Mouse (Mus musculus) kidney, postnatal 0 days (tissue): Measurements from ENCODE around the gene Pptc7. TPM values are rescaled to one million over a fixed set of nuclear protein-coding genes. Genes with fewer than 3 reads are reported as not detected.

Source experiments
- ATAC-seq: fragments of 200-750 bp; cut with Nextera tagmentation; replicated peaks from 2 replicates; pipeline ENCODE4 v1.8.0; 2017; ENCODE audit warnings: low read depth, moderate number of reproducible peaks, moderate TSS enrichment, moderate library complexity; ENCODE audit not compliant: low FRiP score
- DNase-seq: peaks from one replicate; pipeline ENCODE4 v3.0.0-alpha.2; 2016; ENCODE audit warnings: low spot score
- H3K27ac ChIP-seq: fragments of 300-500 bp; sonication (generic); 2 replicates; pipeline ENCODE4 v1.5.1; 2014; ENCODE audit warnings: mild to moderate bottlenecking
- H3K27me3 ChIP-seq: fragments of 300-500 bp; sonication (generic); 2 replicates; pipeline ENCODE4 v1.6.1; 2014; ENCODE audit warnings: low read length, mixed read lengths; ENCODE audit not compliant: insufficient read depth
- H3K36me3 ChIP-seq: fragments of 300-500 bp; sonication (generic); 2 replicates; pipeline ENCODE4 v1.6.1; 2014; ENCODE audit warnings: low read length, mixed read lengths; ENCODE audit not compliant: insufficient read depth
- H3K4me1 ChIP-seq: fragments of 300-500 bp; sonication (generic); replicated peaks from 2 replicates; pipeline ENCODE4 v1.6.1; 2014; ENCODE audit warnings: antibody characterized with exemption, low read length, mixed read lengths; ENCODE audit not compliant: insufficient read depth
- H3K4me2 ChIP-seq: fragments of 300-500 bp; sonication (generic); 2 replicates; pipeline ENCODE4 v1.6.1; 2014; ENCODE audit warnings: mild to moderate bottlenecking, low read length, moderate library complexity, mixed read lengths
- H3K4me3 ChIP-seq: fragments of 300-500 bp; sonication (generic); replicated peaks from 2 replicates; pipeline ENCODE4 v1.5.1; 2014; ENCODE audit warnings: low read depth, low read length
- H3K9ac ChIP-seq: fragments of 300-500 bp; sonication (generic); 2 replicates; pipeline ENCODE4 v1.6.1; 2014; ENCODE audit warnings: low read depth, low read length
- H3K9me3 ChIP-seq: fragments of 300-500 bp; sonication (generic); replicated peaks from 2 replicates; pipeline ENCODE4 v1.6.1; 2016; ENCODE audit warnings: low read length, inconsistent platforms, mixed read lengths
- CTCF ChIP-seq: IDR thresholded peaks from 2 replicates; pipeline ENCODE4 v1.5.1; 2016; ENCODE audit warnings: antibody characterized with exemption, low read depth, mild to moderate bottlenecking, moderate library complexity
- WGBS: fragments of 180-500 bp; shearing (Covaris S2); extraction: QIAGEN DNeasy Blood & Tissue Kit; methylation state at CpG from one replicate; pipeline ENCODE4 v1.1.7; 2014; 5-methylcytosine and 5-hydroxymethylcytosine counted together
- polyA plus RNA-seq: library from polyadenylated mRNA; unstranded; fragments of >200 nt; fragmentation: Nextera tagmentation; extraction: Ambion mirVana; gene quantifications from 2 replicates; pipeline ENCODE4 v1.2.1, GENCODE M21; 2015

Pptc7 gene
- polyA plus RNA-seq, 1 experiment from 2014 or later, result 12.1 TPM

- H3K9ac ChIP-seq, result no peak overlapping the region
- H3K4me3 ChIP-seq, result no peak overlapping the region
- 55% methylated on average over 6 of the region's 6 CpGs for WGBS
- H3K9me3 ChIP-seq, result no peaks in the 10 kb centered on the region
- H3K36me3 ChIP-seq, result no peaks in the 10 kb centered on the region
- no peak overlapping the region for H3K4me2 ChIP-seq
- peaks cover 11% of the 10 kb centered on the region; the same call in 1 of the 2 replicates for H3K4me1 ChIP-seq
- no peaks in the 10 kb centered on the region for H3K27me3 ChIP-seq
- DNase-seq, result peak; percentile 33
- no peak for ATAC-seq
- no peak overlapping the region for H3K27ac ChIP-seq
- no peak for TF ChIP-seq CTCF
These were observed 20.4 kb downstream of the Pptc7 start for GRCm38 (mm10) chr5:122304541-122304940.

DNA sequence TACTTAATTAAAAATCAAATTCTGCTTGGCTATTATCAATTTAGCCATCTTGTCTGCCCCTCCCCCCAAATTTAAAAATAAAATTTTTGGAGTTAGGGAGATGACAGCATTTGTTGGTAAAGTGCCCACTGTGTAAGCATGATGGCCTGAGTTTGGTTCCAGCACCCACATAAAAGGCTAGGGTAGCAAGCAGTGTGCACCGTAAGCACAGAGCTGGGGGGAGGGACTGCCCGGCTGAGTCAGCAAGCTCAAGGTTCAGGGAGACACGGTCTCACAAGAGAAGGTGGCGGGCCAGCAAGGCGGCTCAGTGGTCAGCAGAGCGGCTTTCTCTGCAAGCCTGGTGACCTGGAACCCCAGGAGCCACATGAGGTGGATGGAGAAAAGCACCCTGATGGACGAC, 21.3 kb downstream of the Pptc7 start:
- ATAC-seq, result no peak
- H3K27me3 ChIP-seq, result no peaks in the 10 kb centered on the region
- no peaks in the 10 kb centered on the region for H3K36me3 ChIP-seq
- no peak for DNase-seq
- peaks cover 11% of the 10 kb centered on the region; the same call in 1 of the 2 replicates for H3K4me1 ChIP-seq
- WGBS, result 87% methylated on average over 7 of the region's 7 CpGs
- no peak overlapping the region for H3K27ac ChIP-seq
- H3K9ac ChIP-seq, result no peak overlapping the region
- TF ChIP-seq CTCF, result no peak
- H3K9me3 ChIP-seq, result no peaks in the 10 kb centered on the region
- H3K4me2 ChIP-seq, result no peak overlapping the region
- no peak overlapping the region for H3K4me3 ChIP-seq

GRCm38 (mm10) chr5:122306536-122306935, 22.4 kb downstream of the Pptc7 start:
- Histone ChIP-seq H3K27me3 (no peaks in the 10 kb centered on the region), H3K4me2 (no peak overlapping the region), H3K36me3 (peaks cover 5% of the 10 kb centered on the region), H3K4me3 (no peak overlapping the region), H3K27ac (no peak overlapping the region), H3K9ac (no peak overlapping the region), H3K9me3 (no peaks in the 10 kb centered on the region), H3K4me1 (peaks cover 11% of the 10 kb centered on the region; the same call in 1 of the 2 replicates)
- ATAC-seq (no peak), DNase-seq (no peak)
- no peak for TF ChIP-seq CTCF
- WGBS, result 90% methylated on average over 3 of the region's 3 CpGs

GRCm38 (mm10) chr5:122310699-122311098, 26.5 kb downstream of the Pptc7 start:
- Histone ChIP-seq H3K4me3 (no peak overlapping the region), H3K27ac (no peak overlapping the region), H3K36me3 (peaks cover 14% of the 10 kb centered on the region), H3K9me3 (no peaks in the 10 kb centered on the region), H3K4me2 (no peak overlapping the region), H3K4me1 (peaks cover 10% of the 10 kb centered on the region; the same call in 1 of the 2 replicates), H3K27me3 (no peaks in the 10 kb centered on the region), H3K9ac (no peak overlapping the region)
- no peak for ATAC-seq
- DNase-seq, result no peak
- no peak for TF ChIP-seq CTCF
- WGBS, result 77% methylated on average over 8 of the region's 8 CpGs

DNA sequence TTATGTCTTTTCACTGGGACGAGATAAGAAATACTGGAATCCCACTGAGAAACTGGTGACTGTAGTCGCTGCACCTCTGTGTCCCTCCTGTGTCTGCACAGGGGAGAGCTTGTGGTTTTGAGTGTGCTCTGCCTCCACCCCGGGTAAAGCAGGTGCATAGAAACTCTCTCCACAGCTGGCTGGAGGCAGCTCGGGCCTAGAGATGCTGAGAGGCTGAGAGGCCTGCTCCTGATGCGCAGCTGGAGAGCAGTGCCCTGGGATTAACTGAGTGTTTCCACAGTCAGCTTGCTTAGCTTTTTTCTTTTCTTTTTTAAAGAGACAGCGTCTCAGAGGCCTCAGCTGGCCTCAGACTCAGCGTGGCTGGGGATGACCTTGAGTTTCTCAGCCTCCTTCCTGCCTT, 27.5 kb downstream of the Pptc7 start:
- ATAC-seq (no peak), DNase-seq (no peak)
- Histone ChIP-seq H3K4me3 (no peak overlapping the region), H3K9ac (no peak overlapping the region), H3K9me3 (no peaks in the 10 kb centered on the region), H3K4me2 (no peak overlapping the region), H3K36me3 (peaks cover 14% of the 10 kb centered on the region), H3K27me3 (no peaks in the 10 kb centered on the region), H3K4me1 (peaks cover 10% of the 10 kb centered on the region; the same call in 1 of the 2 replicates), H3K27ac (no peak overlapping the region)
- WGBS, result 70% methylated on average over 7 of the region's 7 CpGs
- TF ChIP-seq CTCF, result no peak

GRCm38 (mm10) chr5:122312346-122312745, 28.2 kb downstream of the Pptc7 start:
- TF ChIP-seq CTCF, result no peak

More at GRCm38 (mm10) chr5:122312346-122312745, 28.2 kb downstream of the Pptc7 start:
- Histone ChIP-seq H3K4me1 (peaks cover 10% of the 10 kb centered on the region; the same call in 1 of the 2 replicates), H3K36me3 (peaks cover 20% of the 10 kb centered on the region), H3K9me3 (no peaks in the 10 kb centered on the region), H3K27ac (no peak overlapping the region), H3K9ac (no peak overlapping the region), H3K27me3 (no peaks in the 10 kb centered on the region), H3K4me3 (no peak overlapping the region), H3K4me2 (no peak overlapping the region)
- WGBS, result 93% methylated on average over 4 of the region's 4 CpGs
- no peak for DNase-seq
- ATAC-seq, result no peak
